Mouse (Mus musculus): ENCODE data around the gene Olfr1340. TPM values are rescaled to one million over a fixed set of nuclear protein-coding genes. Genes with fewer than 3 reads are reported as not detected.
A peak's percentile ranks its signal among the peaks of the same experiment; 100 is the strongest.

Olfr1340 gene
- polyA plus RNA-seq (2012; rRNA removed): not detected in 2 replicates

DNA sequence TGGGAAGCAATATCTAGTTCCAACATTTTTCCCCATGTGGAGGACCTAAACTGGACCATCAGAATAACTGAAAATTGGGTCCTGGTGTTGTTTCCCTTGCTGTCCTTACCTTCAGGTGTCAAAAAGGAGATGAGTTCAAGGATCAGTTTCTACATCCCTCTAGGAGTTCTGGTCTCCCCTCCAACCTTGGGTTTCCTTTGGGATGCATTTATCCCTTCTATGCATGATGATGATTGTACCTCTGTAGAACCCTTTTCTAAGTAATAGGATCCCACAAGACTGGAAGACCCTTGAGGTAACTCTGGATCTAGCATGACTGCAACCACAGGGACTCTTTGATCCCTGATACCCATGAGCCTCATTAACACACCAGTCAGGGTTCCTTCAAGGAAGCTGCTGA lies at the start of gene Olfr1340:
Olfr1340 (plus strand) TSS at position 301 of the 400 bp plus-strand sequence.
- TF ChIP-seq CTCF (IDR thresholded peaks at IDR 0.05; ENCODE audit: borderline replicate concordance, extremely low read depth, insufficient read depth, insufficient read length): no peak
- TF ChIP-seq POLR2A (IDR thresholded peaks at IDR 0.05; ENCODE audit: borderline replicate concordance, extremely low read depth, insufficient read depth, insufficient read length, poor library complexity, severe bottlenecking): no peak
- no peak for DNase-seq (ENCODE audit: low read depth)

DNA sequence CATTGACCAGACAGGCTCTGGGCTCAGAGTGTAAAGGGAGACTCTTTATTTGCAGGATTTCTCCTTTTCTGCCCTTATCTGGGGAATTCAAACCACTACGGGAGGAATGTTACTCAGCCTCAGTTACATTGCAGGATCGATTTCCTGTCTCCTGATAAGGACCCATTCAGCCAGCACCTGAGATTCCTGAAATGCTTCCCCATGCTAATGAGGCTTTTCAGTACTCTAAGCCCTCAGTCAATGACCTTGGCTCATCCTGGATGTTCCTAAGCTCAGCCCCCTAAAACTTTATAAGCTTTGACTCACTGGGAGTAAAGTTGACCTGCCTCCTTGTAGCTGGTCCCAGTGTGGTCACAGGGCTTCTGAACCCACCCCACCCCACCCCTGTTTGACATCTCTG lies 32.9 kb upstream of the Olfr1340 start:
- TF ChIP-seq CTCF (IDR thresholded peaks at IDR 0.05; ENCODE audit: borderline replicate concordance, extremely low read depth, insufficient read depth, insufficient read length) (no peak), POLR2A (IDR thresholded peaks at IDR 0.05; ENCODE audit: borderline replicate concordance, extremely low read depth, insufficient read depth, insufficient read length, poor library complexity, severe bottlenecking) (no peak)
- DNase-seq (ENCODE audit: low read depth): no peak

DNA sequence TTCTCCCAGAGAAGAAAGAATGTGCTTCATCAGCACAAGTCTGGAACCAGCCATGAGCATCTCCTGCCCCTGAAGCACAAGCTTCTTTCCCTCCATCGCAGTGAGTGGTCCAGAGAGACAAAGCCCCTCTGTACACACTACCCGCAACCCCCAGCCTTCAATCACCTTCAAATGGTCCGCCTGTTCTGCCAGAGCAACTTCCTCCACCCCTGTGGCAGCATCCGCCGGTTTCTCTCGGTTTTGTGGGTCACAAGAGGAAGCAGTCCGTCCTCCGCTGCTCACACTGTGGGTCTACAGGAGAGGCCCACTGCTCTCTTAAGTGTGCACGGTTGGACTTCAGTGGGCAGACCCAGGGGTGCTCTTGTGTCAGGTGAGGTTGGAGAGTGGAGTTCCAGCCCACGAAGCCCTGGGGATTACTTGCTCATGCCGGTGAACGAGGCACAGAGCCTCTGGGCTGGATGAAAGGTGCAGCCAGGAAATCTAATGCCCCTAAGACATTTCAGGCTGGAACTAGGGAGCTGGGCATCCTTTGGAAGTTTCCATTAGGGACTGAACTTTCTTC lies 27.4 kb upstream of the Olfr1340 start, which contains the start of gene Olfr1342:
Olfr1342 (minus strand) TSS at position 345 of the 562 bp plus-strand sequence.
- no peak for TF ChIP-seq POLR2A (IDR thresholded peaks at IDR 0.05; ENCODE audit: borderline replicate concordance, extremely low read depth, insufficient read depth, insufficient read length, poor library complexity, severe bottlenecking)
- no peak for TF ChIP-seq CTCF (IDR thresholded peaks at IDR 0.05; ENCODE audit: borderline replicate concordance, extremely low read depth, insufficient read depth, insufficient read length)
- no peak for DNase-seq (ENCODE audit: low read depth)

DNA sequence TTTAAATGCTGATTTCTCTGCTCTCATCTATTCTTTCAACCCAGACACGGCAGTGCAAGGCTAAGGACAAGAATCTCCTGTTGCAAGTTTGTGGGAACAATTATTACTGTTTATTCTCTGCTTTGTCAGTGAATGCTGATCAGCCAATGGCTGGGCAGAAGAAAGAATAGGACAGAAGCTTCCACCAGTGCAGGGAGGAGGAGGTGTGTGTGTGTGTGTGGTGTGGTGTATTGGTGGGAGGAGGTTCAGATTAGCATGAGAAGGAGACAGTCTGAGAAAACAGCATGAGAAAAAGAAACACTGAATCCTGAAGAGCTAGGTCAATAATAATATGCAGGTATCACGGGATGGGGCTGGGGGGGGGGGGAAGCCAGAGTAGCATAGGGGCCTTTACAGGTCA lies 26.1 kb upstream of the Olfr1340 start:
- DNase-seq (ENCODE audit: low read depth): peak; percentile 27
- no peak for TF ChIP-seq CTCF (IDR thresholded peaks at IDR 0.05; ENCODE audit: borderline replicate concordance, extremely low read depth, insufficient read depth, insufficient read length)
- TF ChIP-seq POLR2A (IDR thresholded peaks at IDR 0.05; ENCODE audit: borderline replicate concordance, extremely low read depth, insufficient read depth, insufficient read length, poor library complexity, severe bottlenecking): no peak

DNA sequence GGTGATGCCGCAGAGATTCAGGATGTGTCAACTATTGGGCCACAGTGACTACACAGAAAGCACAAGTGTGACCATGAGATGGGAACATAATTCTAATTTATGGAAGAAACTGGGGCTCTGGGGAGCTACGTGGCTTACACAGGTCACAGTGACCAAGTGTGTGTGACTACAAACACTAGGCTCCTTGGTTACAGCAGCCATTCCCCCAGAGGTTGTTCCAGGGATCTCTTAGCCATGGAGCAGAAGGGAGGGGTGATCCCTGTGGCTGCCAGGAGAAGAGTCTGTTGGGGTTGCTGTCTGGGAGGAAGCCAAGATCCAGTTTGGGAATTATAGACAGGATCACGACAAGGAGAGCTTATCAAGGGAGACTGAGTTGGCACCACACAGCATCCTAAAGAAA lies 16.7 kb upstream of the Olfr1340 start, which contains the start of gene Olfr1341:
Olfr1341 (plus strand) TSS at position 301 of the 400 bp plus-strand sequence.
- TF ChIP-seq CTCF (IDR thresholded peaks at IDR 0.05; ENCODE audit: borderline replicate concordance, extremely low read depth, insufficient read depth, insufficient read length) (no peak), POLR2A (IDR thresholded peaks at IDR 0.05; ENCODE audit: borderline replicate concordance, extremely low read depth, insufficient read depth, insufficient read length, poor library complexity, severe bottlenecking) (no peak)

DNA sequence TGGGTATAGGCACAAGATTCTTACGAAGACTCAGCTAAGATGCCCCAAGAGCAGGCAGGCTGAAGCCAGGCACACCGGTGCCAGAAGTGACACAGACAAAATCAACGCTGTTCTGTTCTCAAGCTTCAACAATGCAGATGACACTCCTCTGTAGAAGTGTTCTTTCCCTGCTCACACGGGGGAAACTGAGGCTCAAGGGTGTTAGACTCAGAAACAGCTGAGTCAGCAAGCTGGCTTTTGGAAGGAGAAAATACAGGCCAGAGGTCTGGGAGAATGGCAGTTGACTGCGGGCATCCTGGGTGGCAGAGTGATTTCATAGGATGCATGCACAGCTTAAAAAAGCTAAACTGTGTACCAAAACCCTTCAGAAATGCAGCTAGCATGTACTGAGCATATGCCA lies 11.9 kb upstream of the Olfr1340 start:
- TF ChIP-seq CTCF (IDR thresholded peaks at IDR 0.05; ENCODE audit: borderline replicate concordance, extremely low read depth, insufficient read depth, insufficient read length) (no peak), POLR2A (IDR thresholded peaks at IDR 0.05; ENCODE audit: borderline replicate concordance, extremely low read depth, insufficient read depth, insufficient read length, poor library complexity, severe bottlenecking) (no peak)
- no peak for DNase-seq (ENCODE audit: low read depth)

More for the DNA sequence above, 16.7 kb upstream of the Olfr1340 start, which contains the start of gene Olfr1341:
- no peak for DNase-seq (ENCODE audit: low read depth)

DNA sequence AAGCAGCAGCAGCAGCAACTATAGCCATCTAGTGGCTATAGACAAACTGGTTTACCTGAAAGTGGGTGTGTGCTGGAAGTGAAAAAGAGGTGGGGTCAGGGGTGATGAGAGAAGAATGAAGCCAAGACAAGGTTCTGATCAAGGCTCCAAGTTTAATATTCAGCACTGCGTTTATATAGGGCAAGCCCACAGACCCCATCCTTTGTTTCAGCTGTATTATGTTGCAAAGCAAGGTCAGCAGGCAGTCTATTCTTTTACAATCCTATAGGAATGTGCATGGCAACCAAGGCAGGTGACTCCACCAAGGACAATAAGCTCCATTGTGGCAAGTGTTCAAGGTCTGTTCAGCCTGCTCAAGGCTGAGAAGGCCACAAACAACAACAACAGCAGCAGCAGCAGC lies 8.3 kb upstream of the Olfr1340 start:
- DNase-seq (ENCODE audit: low read depth): no peak
- TF ChIP-seq POLR2A (IDR thresholded peaks at IDR 0.05; ENCODE audit: borderline replicate concordance, extremely low read depth, insufficient read depth, insufficient read length, poor library complexity, severe bottlenecking): no peak
- TF ChIP-seq CTCF (IDR thresholded peaks at IDR 0.05; ENCODE audit: borderline replicate concordance, extremely low read depth, insufficient read depth, insufficient read length): no peak

DNA sequence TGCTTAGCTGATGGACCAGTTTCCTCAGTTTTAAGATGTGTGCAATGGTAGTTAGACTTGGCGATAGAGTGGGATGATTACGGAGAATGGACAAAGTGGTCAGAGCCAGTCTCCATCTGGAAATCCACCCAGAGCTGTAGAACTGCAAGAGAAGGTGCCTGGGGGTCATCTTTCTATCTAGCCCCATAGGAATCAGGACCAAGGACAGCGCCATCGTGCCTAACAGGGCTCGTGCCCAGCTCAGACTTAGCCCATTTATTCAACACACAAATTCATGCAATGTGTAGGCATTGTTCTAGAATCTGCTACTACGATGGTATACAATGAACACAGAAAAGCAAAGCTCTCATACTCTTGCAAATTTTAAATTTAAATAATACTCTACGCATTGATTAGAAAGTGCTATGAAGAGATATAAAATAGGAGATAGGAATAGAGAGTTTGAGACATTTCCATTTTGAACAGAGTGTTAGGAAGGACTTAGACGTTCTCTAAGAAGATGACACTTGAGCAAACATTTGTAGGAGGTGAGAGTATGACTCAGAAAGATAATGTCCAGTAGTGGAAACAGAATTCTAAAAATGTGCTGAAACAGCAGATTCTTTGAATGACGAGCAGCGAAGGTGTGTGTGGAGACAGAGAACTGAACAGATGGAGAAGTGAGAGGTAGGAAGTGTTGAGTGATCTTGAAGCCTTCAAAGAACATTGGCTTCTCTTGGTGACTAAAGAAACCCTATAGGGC lies 2.0 kb downstream of the Olfr1340 start:
- no peak for DNase-seq (ENCODE audit: low read depth)
- TF ChIP-seq CTCF (IDR thresholded peaks at IDR 0.05; ENCODE audit: borderline replicate concordance, extremely low read depth, insufficient read depth, insufficient read length) (no peak), POLR2A (IDR thresholded peaks at IDR 0.05; ENCODE audit: borderline replicate concordance, extremely low read depth, insufficient read depth, insufficient read length, poor library complexity, severe bottlenecking) (no peak)

DNA sequence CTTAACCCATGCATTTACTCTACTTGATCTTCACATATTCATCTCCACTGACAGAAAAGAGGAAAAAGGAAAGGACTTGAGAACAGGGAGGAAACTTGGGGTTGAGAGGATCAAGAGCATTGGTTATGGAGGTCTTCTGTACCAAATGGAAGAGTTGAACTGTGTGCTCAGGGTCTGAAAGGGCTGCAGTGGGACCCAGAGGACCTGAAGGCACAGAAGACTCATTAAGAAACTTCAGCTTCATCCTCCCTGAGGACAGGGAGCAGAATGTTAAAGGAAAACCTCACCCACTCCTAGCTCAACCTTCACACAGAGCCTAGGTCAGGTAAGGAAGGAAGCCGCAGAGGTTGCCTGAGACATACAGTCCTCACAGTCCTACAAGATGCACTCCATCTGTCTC lies 11.9 kb downstream of the Olfr1340 start, which contains the start of gene Olfr1339:
Olfr1339 (plus strand) TSS at position 301 of the 400 bp plus-strand sequence.
- no peak for DNase-seq (ENCODE audit: low read depth)
- TF ChIP-seq POLR2A (IDR thresholded peaks at IDR 0.05; ENCODE audit: borderline replicate concordance, extremely low read depth, insufficient read depth, insufficient read length, poor library complexity, severe bottlenecking) (no peak), CTCF (IDR thresholded peaks at IDR 0.05; ENCODE audit: borderline replicate concordance, extremely low read depth, insufficient read depth, insufficient read length) (no peak)

DNA sequence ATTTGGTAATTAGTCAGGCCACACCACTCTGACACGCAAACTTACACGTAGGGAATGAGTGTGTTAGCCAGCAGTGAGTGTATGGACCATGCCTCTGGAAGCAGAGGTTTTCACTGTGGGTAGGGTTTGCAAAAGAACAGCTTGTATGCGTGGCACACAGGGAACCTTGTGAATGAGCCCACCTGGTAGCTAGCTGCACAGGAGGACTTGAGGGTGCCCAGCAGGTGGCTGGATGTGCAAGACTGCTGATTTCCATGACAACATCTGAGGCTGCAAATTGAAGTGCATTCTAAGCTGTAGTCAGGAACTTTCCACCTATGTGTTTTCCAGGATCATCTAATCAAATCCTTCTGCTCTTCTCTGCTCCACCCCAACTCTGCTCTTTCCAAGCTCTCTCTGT lies 19.6 kb downstream of the Olfr1340 start:
- DNase-seq (ENCODE audit: low read depth): no peak
- TF ChIP-seq POLR2A (IDR thresholded peaks at IDR 0.05; ENCODE audit: borderline replicate concordance, extremely low read depth, insufficient read depth, insufficient read length, poor library complexity, severe bottlenecking) (no peak), CTCF (IDR thresholded peaks at IDR 0.05; ENCODE audit: borderline replicate concordance, extremely low read depth, insufficient read depth, insufficient read length) (no peak)

DNA sequence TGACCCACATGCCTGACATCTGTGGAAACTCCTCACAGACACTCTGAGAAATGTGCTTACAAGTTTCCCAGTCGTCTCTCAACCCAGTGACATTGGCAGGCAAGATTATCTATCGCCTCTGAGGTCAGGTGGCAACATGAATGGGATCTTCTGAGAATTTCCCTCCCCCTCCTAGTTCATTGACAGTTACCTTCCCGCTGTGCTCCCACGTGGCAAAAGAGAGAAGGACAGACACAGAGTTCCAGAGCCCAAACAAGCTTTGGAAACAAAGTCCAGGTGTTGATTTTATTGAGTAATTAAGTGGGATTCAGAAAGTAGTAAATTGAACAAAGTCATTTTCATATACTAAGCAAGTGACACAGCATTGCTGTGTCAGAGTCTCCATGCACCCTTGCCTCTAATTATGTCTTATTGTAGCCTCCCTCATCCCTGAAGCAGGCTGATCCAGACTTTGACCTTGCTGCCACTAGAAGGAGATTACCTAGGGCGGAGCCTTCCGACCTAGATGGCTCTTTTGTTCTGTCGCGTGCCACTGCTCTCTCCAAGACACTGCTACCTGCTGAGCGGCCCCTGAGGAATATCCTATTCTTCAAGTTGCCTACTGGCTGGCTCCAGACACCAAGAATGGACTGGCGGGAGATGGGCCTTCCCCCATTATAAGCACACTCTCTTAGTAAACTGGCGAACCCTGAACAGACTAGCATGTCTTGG lies 21.2 kb downstream of the Olfr1340 start:
- no peak for DNase-seq (ENCODE audit: low read depth)
- TF ChIP-seq CTCF (IDR thresholded peaks at IDR 0.05; ENCODE audit: borderline replicate concordance, extremely low read depth, insufficient read depth, insufficient read length) (no peak), POLR2A (IDR thresholded peaks at IDR 0.05; ENCODE audit: borderline replicate concordance, extremely low read depth, insufficient read depth, insufficient read length, poor library complexity, severe bottlenecking) (no peak)

Data from brain, embryonic 14.5 days (tissue).